Mouse (Mus musculus): Measurements from ENCODE around the gene Olfr164. TPM values are rescaled to one million over a fixed set of nuclear protein-coding genes. Genes with fewer than 3 reads are reported as not detected.

The Olfr164 gene
- not detected in 2 replicates for polyA plus RNA-seq (2012; rRNA removed; ENCODE audit: low replicate concordance)

GRCm38 (mm10) chr16:19313964-19314363, at the start of gene Olfr164:
Olfr164 (minus strand) TSS chr16:19314064.

Other genes starting within 250 kb of the Olfr164 start
- not detected in 2 replicates for gene Olfr165, start 109.1 kb upstream of the Olfr164 start, polyA plus RNA-seq (2012; rRNA removed; ENCODE audit: low replicate concordance)
- gene Olfr166, start 169.6 kb upstream of the Olfr164 start, polyA plus RNA-seq (2012; rRNA removed; ENCODE audit: low replicate concordance): not detected in 2 replicates
- gene Olfr167, start 208.2 kb upstream of the Olfr164 start, polyA plus RNA-seq (2012; rRNA removed; ENCODE audit: low replicate concordance): not detected in 2 replicates
- not detected in 2 replicates for gene Olfr168, start 221.5 kb upstream of the Olfr164 start, polyA plus RNA-seq (2012; rRNA removed; ENCODE audit: low replicate concordance)

All from subcutaneous adipose tissue, adult 2 months (tissue).